Mouse (Mus musculus): ENCODE data around the gene Pop5. TPM values are rescaled to one million over a fixed set of nuclear protein-coding genes. Genes with fewer than 3 reads are reported as not detected.

Gene Pop5
- total RNA-seq, 1 experiment from 2014 or later, result 77.2 TPM

Other genes starting within 250 kb of the Pop5 start
- gene Sppl3, start 224.7 kb upstream of the Pop5 start, total RNA-seq (2021), result 52.2 and 59.0 TPM in 2 replicates
- gene Gm10401, start 137.5 kb upstream of the Pop5 start, total RNA-seq (2021), result not detected in 2 replicates
- 181 and 197 TPM in 2 replicates for gene Acads, start 116.5 kb upstream of the Pop5 start, total RNA-seq (2021)
- 36.2 and 41.3 TPM in 2 replicates for gene Unc119b, start 100.9 kb upstream of the Pop5 start, total RNA-seq (2021)
- 139 and 194 TPM in 2 replicates for gene Mlec, start 77.7 kb upstream of the Pop5 start, total RNA-seq (2021)
- 36.4 and 44.4 TPM in 2 replicates for gene Cabp1, start 41.5 kb upstream of the Pop5 start, total RNA-seq (2021)
- 269 and 281 TPM in 2 replicates for gene Rnf10, start 37.1 kb downstream of the Pop5 start, total RNA-seq (2021)
- gene Coq5, start 43.8 kb downstream of the Pop5 start, total RNA-seq (2021), result 51.0 and 53.0 TPM in 2 replicates
- gene Dynll1, start 65.2 kb downstream of the Pop5 start, total RNA-seq (2021), result 243 and 326 TPM in 2 replicates
- 74.5 and 77.0 TPM in 2 replicates for gene Srsf9, start 91.3 kb downstream of the Pop5 start, total RNA-seq (2021)
- 21.6 and 22.9 TPM in 2 replicates for gene Gatc, start 105.3 kb downstream of the Pop5 start, total RNA-seq (2021)
- gene Triap1, start 105.4 kb downstream of the Pop5 start, total RNA-seq (2021), result 37.6 and 47.5 TPM in 2 replicates
- gene Cox6a1, start 113.1 kb downstream of the Pop5 start, total RNA-seq (2021), result 1,153 and 1,399 TPM in 2 replicates
- 15.3 and 20.8 TPM in 2 replicates for gene Msi1, start 193.8 kb downstream of the Pop5 start, total RNA-seq (2021)
- gene Pla2g1b, start 230.4 kb downstream of the Pop5 start, total RNA-seq (2021), result not detected in 2 replicates
- gene Sirt4, start 248.9 kb downstream of the Pop5 start, total RNA-seq (2021), result 25.2 and 38.3 TPM in 2 replicates

All from adrenal gland, postnatal 25 days (tissue).